Mouse (Mus musculus): ENCODE measurements around the gene Vgll2. TPM values are rescaled to one million over a fixed set of nuclear protein-coding genes. Genes with fewer than 3 reads are reported as not detected.

Vgll2 gene
- total and polyA plus RNA-seq, 3 experiments: not detected

GRCm38 (mm10) chr10:52029421-52030080, 7.2 kb downstream of the Vgll2 start:
- H3K4me3 ChIP-seq (ENCODE audit: control insufficient read depth in 1 of 2, insufficient read depth in 1 of 2, low read depth in 2 of 2, low read length in 2 of 2): no peak overlapping the region
- H3K9me3 ChIP-seq (replicated peaks; ENCODE audit: insufficient read depth, low read length): no peaks in the 10 kb centered on the region
- no peaks in the 10 kb centered on the region for H3K27me3 ChIP-seq (ENCODE audit: control insufficient read depth in 1 of 2, insufficient read depth in 2 of 2, low read length in 2 of 2)
- no peaks in the 10 kb centered on the region for H3K36me3 ChIP-seq (ENCODE audit: control insufficient read depth in 1 of 2, insufficient read depth in 2 of 2, low read length in 2 of 2)
- no peak overlapping the region for H3K9ac ChIP-seq (ENCODE audit: control insufficient read depth, low read depth, low read length, poor library complexity, severe bottlenecking)
- TF ChIP-seq JUND (IDR thresholded peaks at IDR 0.05; ENCODE audit: low read depth, low read length) (no peak), SIN3A (IDR thresholded peaks at IDR 0.05; ENCODE audit: low read length) (no peak), POLR2AphosphoS2 (IDR thresholded peaks at IDR 0.05; ENCODE audit: low read length) (no peak), POLR2A (IDR thresholded peaks at IDR 0.05; ENCODE audit: control insufficient read depth in 1 of 2, insufficient read depth in 1 of 2, low read depth in 1 of 2, low read length in 2 of 2, poor library complexity in 1 of 2) (no peak), MYB (IDR thresholded peaks at IDR 0.05; ENCODE audit: low read depth, low read length) (no peak), TAL1 (IDR thresholded peaks at IDR 0.05; ENCODE audit: low read length) (no peak), TCF12 (IDR thresholded peaks at IDR 0.05; ENCODE audit: low read depth, low read length) (no peak), CHD2 (IDR thresholded peaks at IDR 0.05; ENCODE audit: low read length) (no peak), UBTF (IDR thresholded peaks at IDR 0.05; ENCODE audit: borderline replicate concordance, insufficient read depth, low read depth, low read length) (no peak), MXI1 (IDR thresholded peaks at IDR 0.05; ENCODE audit: low read depth, low read length) (no peak), MAFK (IDR thresholded peaks at IDR 0.05; ENCODE audit: borderline replicate concordance, low read depth, low read length) (no peak), SMC3 (IDR thresholded peaks at IDR 0.05; ENCODE audit: low read depth, low read length) (no peak), MAZ (IDR thresholded peaks at IDR 0.05; ENCODE audit: low read depth, low read length) (no peak), CHD1 (IDR thresholded peaks at IDR 0.05; ENCODE audit: low read depth, low read length) (no peak), MAX (IDR thresholded peaks at IDR 0.05; ENCODE audit: low read length) (no peak), ZKSCAN1 (IDR thresholded peaks at IDR 0.05; ENCODE audit: low read depth, low read length) (no peak), ZNF384 (IDR thresholded peaks at IDR 0.05; ENCODE audit: low read depth, low read length) (no peak), POLR2AphosphoS5 (IDR thresholded peaks at IDR 0.05; ENCODE audit: borderline replicate concordance, low read depth, low read length) (no peak), ZMIZ1 (IDR thresholded peaks at IDR 0.05; ENCODE audit: low read depth, low read length) (no peak)
- no peak for DNase-seq (ENCODE audit: low read depth, low spot score)
- H3K4me1 ChIP-seq (ENCODE audit: control insufficient read depth in 1 of 2, insufficient read depth in 2 of 2, low read length in 2 of 2): no peaks in the 10 kb centered on the region
- no peaks in the 10 kb centered on the region for H3K79me2 ChIP-seq (ENCODE audit: control insufficient read depth, insufficient read depth, low read length, poor library complexity)
- H3K27ac ChIP-seq (ENCODE audit: control insufficient read depth, low read depth, low read length): no peak overlapping the region

- Histone ChIP-seq H3K27ac (ENCODE audit: control insufficient read depth, low read depth, low read length) (no peak overlapping the region), H3K36me3 (ENCODE audit: control insufficient read depth in 1 of 2, insufficient read depth in 2 of 2, low read length in 2 of 2) (no peaks in the 10 kb centered on the region), H3K9ac (ENCODE audit: control insufficient read depth, low read depth, low read length, poor library complexity, severe bottlenecking) (no peak overlapping the region), H3K79me2 (ENCODE audit: control insufficient read depth, insufficient read depth, low read length, poor library complexity) (no peaks in the 10 kb centered on the region), H3K4me1 (ENCODE audit: control insufficient read depth in 1 of 2, insufficient read depth in 2 of 2, low read length in 2 of 2) (no peaks in the 10 kb centered on the region), H3K27me3 (ENCODE audit: control insufficient read depth in 1 of 2, insufficient read depth in 2 of 2, low read length in 2 of 2) (no peaks in the 10 kb centered on the region), H3K9me3 (replicated peaks; ENCODE audit: insufficient read depth, low read length) (no peaks in the 10 kb centered on the region), H3K4me3 (ENCODE audit: control insufficient read depth in 1 of 2, insufficient read depth in 1 of 2, low read depth in 2 of 2, low read length in 2 of 2) (no peak overlapping the region)
- no peak for DNase-seq (ENCODE audit: low read depth, low spot score)
- no peak for TF ChIP-seq BHLHE40 (IDR thresholded peaks at IDR 0.05; ENCODE audit: borderline replicate concordance, low read depth, low read length)
- TF ChIP-seq POLR2A (IDR thresholded peaks at IDR 0.05; ENCODE audit: control insufficient read depth in 1 of 2, insufficient read depth in 1 of 2, low read depth in 1 of 2, low read length in 2 of 2, poor library complexity in 1 of 2): no peak
- TF ChIP-seq CTCF (IDR thresholded peaks at IDR 0.05 in 2 of 3, conservative IDR thresholded peaks at IDR 0.05 in 1 of 3; ENCODE audit: control insufficient read depth in 1 of 3, insufficient read depth in 1 of 3, low read depth in 2 of 3, low read length in 3 of 3, poor library complexity in 1 of 3, severe bottlenecking in 1 of 3): no peak
- no peak for TF ChIP-seq MAFK (IDR thresholded peaks at IDR 0.05; ENCODE audit: borderline replicate concordance, low read depth, low read length)
Observed at GRCm38 (mm10) chr10:52033729-52034128, 11.4 kb downstream of the Vgll2 start.
